Mouse (Mus musculus) c-Kit-positive CD71-negative TER-119-negative erythroid progenitor cells, embryonic 14.5 days (primary cell): ENCODE measurements at regions not wholly inside any gene's neighbourhood (a gene's known extent, or its start where the extent isn't known, plus 50 kb on each side); places are given as distances from the start of the nearest gene placed in this dataset.

Experiments
- DNase-seq: peaks from one replicate; pipeline ENCODE4 v3.0.0-alpha.2; 2013; ENCODE audit warnings: low read depth

GRCm38 (mm10) chr11:19073265-19073664 lies 54.5 kb upstream of the Meis1 start:
- no peak for DNase-seq

- no peak for DNase-seq
Measured at GRCm38 (mm10) chr11:19073887-19074564, 55.2 kb upstream of the Meis1 start.

- no peak for DNase-seq
Measured at GRCm38 (mm10) chr11:19091101-19091857, 72.5 kb upstream of the Meis1 start.

GRCm38 (mm10) chr11:19092967-19093745 lies 74.4 kb upstream of the Meis1 start:
- DNase-seq, result no peak

- DNase-seq, result no peak
Measured at GRCm38 (mm10) chr11:19093749-19094148, 75.0 kb upstream of the Meis1 start.

GRCm38 (mm10) chr11:19094183-19094582 lies 75.4 kb upstream of the Meis1 start:
- DNase-seq, result no peak

GRCm38 (mm10) chr11:19102981-19103568 lies 84.3 kb upstream of the Meis1 start:
- no peak for DNase-seq

- DNase-seq, result no peak
Measured at GRCm38 (mm10) chr11:19107180-19107579, 88.4 kb upstream of the Meis1 start.

- no peak for DNase-seq
Measured at GRCm38 (mm10) chr11:19109055-19109454, 90.3 kb upstream of the Meis1 start.

GRCm38 (mm10) chr11:19111916-19112575 lies 93.3 kb upstream of the Meis1 start:
- no peak for DNase-seq

- DNase-seq, result no peak
Measured at GRCm38 (mm10) chr11:19117121-19117520, 98.3 kb upstream of the Meis1 start.

GRCm38 (mm10) chr11:19118258-19118657 lies 99.5 kb upstream of the Meis1 start:
- no peak for DNase-seq

GRCm38 (mm10) chr11:19119927-19120827 lies 101.4 kb upstream of the Meis1 start:
- DNase-seq, result no peak

- no peak for DNase-seq
Measured at GRCm38 (mm10) chr11:19120871-19121270, 102.1 kb upstream of the Meis1 start.

- no peak for DNase-seq
Measured at GRCm38 (mm10) chr11:19135375-19136050, 116.7 kb upstream of the Meis1 start.

GRCm38 (mm10) chr11:19138423-19138822 lies 119.6 kb upstream of the Meis1 start:
- no peak for DNase-seq

GRCm38 (mm10) chr11:19138831-19139230 lies 120.0 kb upstream of the Meis1 start:
- DNase-seq, result no peak

- no peak for DNase-seq
Measured at GRCm38 (mm10) chr11:19143267-19144000, 124.6 kb upstream of the Meis1 start.

- DNase-seq, result no peak
Measured at GRCm38 (mm10) chr11:19144506-19144905, 125.7 kb upstream of the Meis1 start.

GRCm38 (mm10) chr11:19145263-19145662 lies 126.5 kb upstream of the Meis1 start:
- DNase-seq, result no peak
